Mouse (Mus musculus) left cerebral cortex, postnatal 14 days (tissue): ENCODE measurements around the gene Cacna1c. TPM values are rescaled to one million over a fixed set of nuclear protein-coding genes. Genes with fewer than 3 reads are reported as not detected.
A peak's percentile ranks its signal among the peaks of the same experiment; 100 is the strongest.

Source experiments
- DNase-seq, 2 experiments: peaks; one replicate each; pipeline ENCODE4 v3.0.0; 2021 to 2022; ENCODE audit warnings: low spot score in 2 of 2, mixed read lengths in 1 of 2
- intact Hi-C: fragments of 180-260 bp; cut with DNase I; formaldehyde crosslinking; loops from one replicate; pipeline ENCODE4 v1.15.1; 2025
- total RNA-seq, 2 experiments: library from RNA; stranded (reverse); gene quantifications; 2 replicates each; pipeline ENCODE4 v1.2.3; 2021

The Cacna1c gene
- total RNA-seq, 2 experiments from 2014 or later: 66.9 to 73.5 TPM

GRCm38 (mm10) chr6:118999329-118999875, 196.8 kb downstream of the Cacna1c start:
- no peak for DNase-seq
- intact Hi-C loops: no loop called here

DNA sequence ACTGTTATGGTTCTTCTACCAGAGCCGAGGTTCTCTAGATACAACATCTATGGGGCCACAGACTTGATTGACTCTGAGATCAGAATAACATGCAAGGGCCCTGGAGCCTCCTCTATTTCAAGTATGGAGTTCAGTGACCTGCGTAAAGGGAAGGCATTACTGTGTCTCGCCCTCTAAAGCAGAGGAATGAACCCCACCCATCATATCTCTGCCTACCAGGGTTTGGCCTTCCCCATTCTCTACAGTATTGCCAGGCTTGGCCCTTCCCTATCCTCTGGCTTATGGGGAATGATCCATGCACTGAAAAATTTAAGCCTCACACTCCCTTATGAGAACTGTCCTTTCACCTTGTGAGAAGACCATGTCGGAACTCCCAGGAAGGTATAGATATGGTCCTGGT, 198.8 kb downstream of the Cacna1c start:
- no peak for DNase-seq

GRCm38 (mm10) chr6:118994272-118995061, 201.8 kb downstream of the Cacna1c start:
- intact Hi-C loops: no loop called here
- no peak for DNase-seq

More for the DNA sequence above, 198.8 kb downstream of the Cacna1c start:
- intact Hi-C loops: no loop called here

GRCm38 (mm10) chr6:118992391-118992790, 203.8 kb downstream of the Cacna1c start:
- intact Hi-C loops: no loop called here

GRCm38 (mm10) chr6:118989999-118990776, 206.0 kb downstream of the Cacna1c start:
- no peak for DNase-seq
- intact Hi-C loops: no loop called here

More at GRCm38 (mm10) chr6:118992391-118992790, 203.8 kb downstream of the Cacna1c start:
- DNase-seq: no peak

GRCm38 (mm10) chr6:118984181-118984901, 211.9 kb downstream of the Cacna1c start:
- DNase-seq: no peak
- intact Hi-C loops: no loop called here

DNA sequence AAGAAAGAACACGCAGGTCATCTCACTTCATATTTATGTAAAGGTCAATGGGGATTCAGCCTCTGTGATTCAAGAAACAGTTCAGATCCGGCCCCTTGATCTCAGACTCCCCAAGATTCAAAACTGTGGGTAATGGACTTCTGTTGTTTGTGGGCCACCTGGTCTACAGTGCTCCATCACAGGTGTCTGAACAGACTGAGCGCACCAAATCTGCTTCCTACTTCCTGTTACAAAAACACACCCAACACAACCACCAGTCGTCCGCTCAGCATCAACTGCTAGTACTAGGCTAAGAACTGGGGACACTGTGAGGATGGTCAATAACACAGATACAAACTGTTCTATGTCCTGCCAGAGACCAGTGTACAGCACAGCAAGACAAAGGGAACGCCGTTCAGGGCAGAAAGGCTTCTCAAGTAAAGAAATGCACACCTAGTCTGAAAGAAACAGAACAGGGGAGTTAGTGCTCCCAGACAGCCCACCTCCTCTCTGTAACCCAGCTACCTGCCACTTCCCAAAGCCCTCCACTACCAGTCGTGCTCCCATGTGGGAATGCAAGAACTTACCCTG, 212.7 kb downstream of the Cacna1c start:
- intact Hi-C loops: no loop called here
- no peak for DNase-seq

- intact Hi-C loops: no loop called here
- DNase-seq: peak in 1 of 2 experiments; percentile 52
These were observed 216.0 kb downstream of the Cacna1c start for GRCm38 (mm10) chr6:118980265-118980664.

GRCm38 (mm10) chr6:118977443-118978271, 218.6 kb downstream of the Cacna1c start:
- peak; percentile 74 to 91 for DNase-seq
- intact Hi-C loops: loop anchor here (5.0 kb wide), 1 partner anchor 125 kb away; no protein-coding TSS in a partner anchor

DNA sequence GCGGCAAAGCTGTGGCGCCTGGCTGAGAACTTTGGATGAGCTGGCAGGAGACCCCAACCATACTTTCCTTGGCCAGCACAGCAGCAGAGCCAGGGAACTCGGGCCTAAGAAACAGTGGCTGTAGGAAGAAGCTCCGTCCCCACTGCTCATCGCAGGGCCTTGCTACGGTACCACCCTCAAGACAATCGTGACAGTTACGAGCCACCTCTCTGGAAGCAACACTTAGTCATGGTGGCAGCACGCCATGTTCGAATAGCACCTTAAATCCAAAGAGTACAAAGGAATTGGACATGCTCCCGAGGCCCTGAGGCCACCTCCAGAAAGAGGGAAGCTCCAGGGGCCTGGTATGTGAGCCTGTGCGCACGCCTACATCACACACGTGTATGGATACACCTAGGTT, 219.6 kb downstream of the Cacna1c start:
- intact Hi-C loops: loop anchor here (5.0 kb wide), 1 partner anchor 124 kb away; no protein-coding TSS in a partner anchor
- DNase-seq: peak; percentile 34 to 70

DNA sequence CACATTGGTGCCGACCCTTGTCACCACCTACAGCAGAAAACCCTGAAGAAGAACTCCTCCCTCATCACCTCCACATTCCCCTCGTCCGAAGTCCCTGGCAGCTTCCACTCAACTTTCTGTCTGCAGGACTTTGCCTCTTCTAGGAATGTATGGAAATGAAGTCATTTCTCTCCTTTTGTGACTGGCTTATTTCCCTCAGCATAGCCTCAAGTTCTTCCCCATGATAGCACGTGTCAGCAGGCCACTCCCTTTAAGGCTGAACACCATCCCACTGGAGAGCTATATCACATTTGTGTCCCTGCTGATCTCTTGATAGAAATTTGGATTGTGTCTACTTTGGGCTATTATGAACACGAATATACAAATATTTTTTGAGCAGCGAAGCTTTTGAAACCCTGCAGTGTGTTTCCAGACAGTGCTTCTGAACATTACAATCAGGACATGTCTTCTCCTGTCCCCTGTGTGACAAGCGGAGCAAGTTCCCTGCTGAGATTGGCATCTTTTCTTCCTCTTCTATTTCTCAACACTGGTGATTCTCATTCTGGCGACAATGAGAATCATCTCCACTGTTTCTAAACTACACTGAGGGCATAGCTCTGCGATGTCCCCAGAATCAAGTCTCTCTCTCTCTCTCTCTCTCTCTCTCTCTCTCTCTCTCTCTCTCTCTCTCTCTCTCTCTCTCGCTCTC, 224.2 kb downstream of the Cacna1c start:
- no peak for DNase-seq
- intact Hi-C loops: no loop called here

DNA sequence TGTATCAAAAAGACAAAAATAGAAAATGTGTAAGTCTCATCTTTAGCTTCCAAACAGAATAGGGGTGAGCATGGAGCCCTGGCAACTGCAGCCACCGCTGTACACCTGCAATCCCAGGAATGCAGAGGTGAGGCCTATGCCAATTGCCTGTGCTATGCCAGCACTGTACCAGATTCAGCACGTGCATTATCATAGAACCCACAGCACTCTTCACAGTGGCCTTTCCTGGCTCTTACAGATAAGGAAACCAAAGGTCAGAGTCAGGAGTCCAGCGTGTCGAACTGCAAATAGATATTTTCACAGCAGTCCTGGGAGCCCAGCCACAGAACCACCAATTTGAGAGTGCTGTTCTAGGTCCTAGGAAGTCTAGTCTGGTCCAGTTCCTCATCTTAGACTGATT, 227.4 kb downstream of the Cacna1c start:
- intact Hi-C loops: no loop called here
- no peak for DNase-seq

DNA sequence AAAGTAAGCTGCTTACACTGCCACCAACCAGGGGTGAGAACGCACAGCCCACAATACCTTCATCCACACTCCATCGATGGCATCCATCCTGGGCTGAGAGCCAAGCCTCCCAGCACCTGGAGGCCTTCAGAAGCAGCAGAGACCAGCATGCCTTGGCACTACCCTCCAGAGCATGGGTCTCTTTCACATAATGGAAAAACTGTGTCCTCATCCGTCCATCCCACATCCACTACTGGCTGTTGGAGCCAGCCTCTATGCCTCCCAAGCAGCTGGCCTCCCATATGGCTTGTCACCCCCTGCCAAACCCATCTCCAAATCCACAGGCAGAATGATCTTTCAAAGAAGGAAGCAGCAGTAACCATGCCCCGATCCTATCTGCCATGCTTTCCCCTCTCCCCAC, 229.3 kb downstream of the Cacna1c start:
- no peak for DNase-seq
- intact Hi-C loops: no loop called here

GRCm38 (mm10) chr6:118965577-118965976, 230.6 kb downstream of the Cacna1c start:
- no peak for DNase-seq
- intact Hi-C loops: no loop called here

GRCm38 (mm10) chr6:118963806-118964205, 232.4 kb downstream of the Cacna1c start:
- intact Hi-C loops: no loop called here
- no peak for DNase-seq

DNA sequence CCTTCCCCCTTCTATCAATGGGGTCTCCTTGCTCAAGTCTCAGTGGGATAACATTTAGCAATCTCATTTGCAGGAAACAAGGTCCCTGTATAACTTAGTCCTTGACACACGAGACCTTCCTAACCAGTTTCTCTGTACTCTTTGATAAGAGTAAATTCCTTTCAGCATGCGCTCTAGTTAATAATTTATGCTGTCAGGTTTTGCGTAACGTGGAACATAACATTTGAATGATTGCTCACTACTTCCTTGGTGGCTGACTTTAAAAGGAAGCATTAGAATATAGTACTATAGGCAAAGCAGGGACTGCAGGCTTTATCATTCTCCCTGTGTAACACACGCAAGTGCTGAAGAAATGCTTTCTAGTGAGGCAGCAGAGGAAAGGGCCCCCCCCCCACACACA, 232.9 kb downstream of the Cacna1c start:
- no peak for DNase-seq
- intact Hi-C loops: no loop called here

GRCm38 (mm10) chr6:118958529-118958928, 237.7 kb downstream of the Cacna1c start:
- no peak for DNase-seq
- intact Hi-C loops: no loop called here

DNA sequence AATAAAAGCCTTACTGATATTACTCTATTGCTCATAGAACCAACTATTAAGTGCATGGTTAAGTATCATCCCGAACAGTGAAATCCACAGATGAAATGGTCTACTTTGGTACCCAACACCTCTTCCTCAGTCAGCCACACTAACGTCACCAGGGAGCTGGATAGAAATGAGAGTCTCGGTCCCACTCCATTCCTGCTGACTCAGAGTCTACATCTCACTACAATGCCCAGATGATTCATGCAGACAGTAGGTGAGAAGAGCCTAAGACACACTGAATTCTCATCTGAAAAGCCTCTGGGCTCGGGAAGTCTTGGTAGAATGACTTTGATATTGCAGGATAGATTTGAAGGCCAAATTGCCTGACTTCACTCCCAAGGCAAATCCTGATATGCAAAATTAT, 240.0 kb downstream of the Cacna1c start:
- DNase-seq: no peak
- intact Hi-C loops: no loop called here
